Mouse (Mus musculus) kidney, adult 2 months (tissue): ENCODE measurements around the gene Rnf41. TPM values are rescaled to one million over a fixed set of nuclear protein-coding genes. Genes with fewer than 3 reads are reported as not detected.

Experiments used
- DNase-seq: peaks from one replicate; pipeline ENCODE4 v3.0.0; 2021
- H3K27ac ChIP-seq: fragments of 200-500 bp; 2 replicates; pipeline ENCODE4 v1.5.1; 2012; ENCODE audit warnings: low read depth, low read length, control low read depth, inconsistent platforms; ENCODE audit not compliant: insufficient read depth
- H3K27me3 ChIP-seq: fragments of 200-500 bp; replicated peaks from 2 replicates; pipeline ENCODE4 v1.6.1; 2012; ENCODE audit warnings: mild to moderate bottlenecking, moderate library complexity, low read length, inconsistent platforms; ENCODE audit not compliant: control insufficient read depth, insufficient read depth
- H3K36me3 ChIP-seq: fragments of 200-500 bp; 2 replicates; pipeline ENCODE4 v1.6.1; 2012; ENCODE audit warnings: mild to moderate bottlenecking, moderate library complexity, low read length, inconsistent platforms; ENCODE audit not compliant: control insufficient read depth, insufficient read depth
- H3K4me1 ChIP-seq: fragments of 200-500 bp; 2 replicates; pipeline ENCODE4 v1.6.1; 2011; ENCODE audit warnings: low read length; ENCODE audit not compliant: control insufficient read depth, insufficient read depth
- H3K4me3 ChIP-seq: fragments of 200-500 bp; 2 replicates; pipeline ENCODE4 v1.5.1; 2011; ENCODE audit warnings: mild to moderate bottlenecking, low read depth, low read length, control low read depth; ENCODE audit not compliant: insufficient read depth
- CTCF ChIP-seq: fragments of 200-500 bp; conservative IDR thresholded peaks from 2 replicates; pipeline ENCODE4 v1.5.1; 2011; ENCODE audit warnings: low read depth, mild to moderate bottlenecking, control low read depth, low read length, moderate library complexity, mixed read lengths; ENCODE audit not compliant: insufficient read depth, insufficient read length
- POLR2A ChIP-seq: fragments of 200-500 bp; IDR thresholded peaks from one replicate; pipeline ENCODE4 v1.6.1; 2011; ENCODE audit warnings: low read depth, low read length, control low read depth
- WGBS: fragments of 180-500 bp; shearing (Covaris S2); methylation state at CpG from one replicate; pipeline ENCODE4 v1.1.7; 2018; 5-methylcytosine and 5-hydroxymethylcytosine counted together
- polyA plus RNA-seq: library from polyadenylated mRNA; depleted of rRNA; stranded (reverse); fragments of >200 nt; gene quantifications from 2 replicates; pipeline ENCODE4 v1.2.3, GENCODE M21; 2012

The Rnf41 gene
- polyA plus RNA-seq, 1 experiment = 19.6 TPM

- no peak for DNase-seq
These were observed 17.6 kb downstream of the Rnf41 start for GRCm38 (mm10) chr10:128429052-128429451.

GRCm38 (mm10) chr10:128429454-128429853 lies 18.0 kb downstream of the Rnf41 start:
- no peak for TF ChIP-seq CTCF
- TF ChIP-seq POLR2A = no peak
- H3K27ac ChIP-seq = no peak overlapping the region
- WGBS = 82% methylated on average over 4 of the region's 4 CpGs

More at GRCm38 (mm10) chr10:128429052-128429451, 17.6 kb downstream of the Rnf41 start:
- Histone ChIP-seq H3K27ac (no peak overlapping the region), H3K27me3 (no peaks in the 10 kb centered on the region), H3K4me1 (no peaks in the 10 kb centered on the region), H3K4me3 (no peak overlapping the region), H3K36me3 (no peaks in the 10 kb centered on the region)
- TF ChIP-seq POLR2A (no peak), CTCF (no peak)
- WGBS = 66% methylated on average over 5 of the region's 5 CpGs

GRCm38 (mm10) chr10:128433417-128433816 lies 22.0 kb downstream of the Rnf41 start:
- H3K4me1 ChIP-seq = peaks cover 9% of the 10 kb centered on the region
- DNase-seq = no peak
- H3K4me3 ChIP-seq = no peak overlapping the region
- WGBS = 72% methylated on average over 2 of the region's 2 CpGs
- TF ChIP-seq CTCF (no peak), POLR2A (no peak)
- H3K36me3 ChIP-seq = peaks cover 8% of the 10 kb centered on the region; the same call in 1 of the 2 replicates
- no peaks in the 10 kb centered on the region for H3K27me3 ChIP-seq
- no peak overlapping the region for H3K27ac ChIP-seq

More at GRCm38 (mm10) chr10:128429454-128429853, 18.0 kb downstream of the Rnf41 start:
- no peaks in the 10 kb centered on the region for H3K36me3 ChIP-seq
- no peaks in the 10 kb centered on the region for H3K27me3 ChIP-seq
- H3K4me1 ChIP-seq = no peaks in the 10 kb centered on the region
- no peak overlapping the region for H3K4me3 ChIP-seq
- no peak for DNase-seq

GRCm38 (mm10) chr10:128434681-128435080 lies 23.2 kb downstream of the Rnf41 start:
- no peak overlapping the region for H3K4me3 ChIP-seq
- H3K27ac ChIP-seq = peak overlapping the region; percentile 18; the same call in 1 of the 2 replicates
- WGBS = 49% methylated on average over 10 of the region's 10 CpGs
- no peaks in the 10 kb centered on the region for H3K27me3 ChIP-seq
- no peak for TF ChIP-seq POLR2A
- TF ChIP-seq CTCF = no peak
- H3K36me3 ChIP-seq = peaks cover 8% of the 10 kb centered on the region; the same call in 1 of the 2 replicates
- peak; percentile 16 for DNase-seq
- peaks cover 9% of the 10 kb centered on the region for H3K4me1 ChIP-seq

GRCm38 (mm10) chr10:128435186-128435823 lies 23.8 kb downstream of the Rnf41 start:
- no peak overlapping the region for H3K27ac ChIP-seq
- H3K36me3 ChIP-seq = peaks cover 8% of the 10 kb centered on the region; the same call in 1 of the 2 replicates
- peaks cover 9% of the 10 kb centered on the region for H3K4me1 ChIP-seq
- peak; percentile 95 for DNase-seq
- H3K27me3 ChIP-seq = no peaks in the 10 kb centered on the region
- no peak overlapping the region for H3K4me3 ChIP-seq
- TF ChIP-seq POLR2A (no peak), CTCF (no peak)
- WGBS = 29% methylated on average over 17 of the region's 17 CpGs

- Histone ChIP-seq H3K27ac (no peak overlapping the region), H3K4me1 (peaks cover 9% of the 10 kb centered on the region), H3K36me3 (peaks cover 8% of the 10 kb centered on the region; the same call in 1 of the 2 replicates), H3K27me3 (no peaks in the 10 kb centered on the region), H3K4me3 (no peak overlapping the region)
- 27% methylated on average over 5 of the region's 5 CpGs for WGBS
- no peak for DNase-seq
- no peak for TF ChIP-seq POLR2A
- no peak for TF ChIP-seq CTCF
These were observed 24.4 kb downstream of the Rnf41 start for GRCm38 (mm10) chr10:128435873-128436272.

- Histone ChIP-seq H3K4me3 (no peak overlapping the region), H3K4me1 (peaks cover 9% of the 10 kb centered on the region), H3K36me3 (peaks cover 8% of the 10 kb centered on the region; the same call in 1 of the 2 replicates), H3K27me3 (no peaks in the 10 kb centered on the region), H3K27ac (no peak overlapping the region)
- DNase-seq = no peak
- WGBS = 70% methylated on average over 8 of the region's 8 CpGs
- no peak for TF ChIP-seq POLR2A
- no peak for TF ChIP-seq CTCF
These were observed 24.9 kb downstream of the Rnf41 start for GRCm38 (mm10) chr10:128436376-128436775.
